Mouse (Mus musculus): Measurements from ENCODE around the gene Olfr615. TPM values are rescaled to one million over a fixed set of nuclear protein-coding genes. Genes with fewer than 3 reads are reported as not detected.

Gene Olfr615
- polyA plus RNA-seq, 1 experiment from 2014 or later, result not detected

- ATAC-seq (ENCODE audit: low read depth), result no peak
- H3K27me3 ChIP-seq (ENCODE audit: control insufficient read depth, insufficient read depth, low read length), result no peaks in the 10 kb centered on the region
- WGBS, result 91% methylated on average over 2 of the region's 2 CpGs
- H3K4me3 ChIP-seq (ENCODE audit: low read depth, low read length), result no peak overlapping the region
- H3K36me3 ChIP-seq (ENCODE audit: control insufficient read depth, insufficient read depth, low read length), result no peaks in the 10 kb centered on the region
- no peak overlapping the region for H3K27ac ChIP-seq (ENCODE audit: low read depth, low read length)
- no peaks in the 10 kb centered on the region for H3K9me3 ChIP-seq (ENCODE audit: control insufficient read depth, low read length)
- no peak overlapping the region for H3K9ac ChIP-seq (replicated peaks; ENCODE audit: low read depth, low read length)
- no peak overlapping the region for H3K4me2 ChIP-seq (ENCODE audit: low read depth, low read length)
- no peaks in the 10 kb centered on the region for H3K4me1 ChIP-seq (ENCODE audit: control insufficient read depth, insufficient read depth, low read length)
Measured at GRCm38 (mm10) chr7:103607425-103607824, 51.5 kb downstream of the Olfr615 start.

- no peaks in the 10 kb centered on the region for H3K9me3 ChIP-seq (ENCODE audit: control insufficient read depth, low read length)
- no peak within 1 kb of the TSS for H3K27ac ChIP-seq (ENCODE audit: low read depth, low read length)
- ATAC-seq (ENCODE audit: low read depth), result no peak
- no peak within 1 kb of the TSS for H3K9ac ChIP-seq (replicated peaks; ENCODE audit: low read depth, low read length)
- H3K4me3 ChIP-seq (ENCODE audit: low read depth, low read length), result no peak within 1 kb of the TSS
- H3K4me2 ChIP-seq (ENCODE audit: low read depth, low read length), result no peak within 1 kb of the TSS
- no peaks in the 10 kb centered on the region for H3K4me1 ChIP-seq (ENCODE audit: control insufficient read depth, insufficient read depth, low read length)
- H3K36me3 ChIP-seq (ENCODE audit: control insufficient read depth, insufficient read depth, low read length), result no peaks in the 10 kb centered on the region
- H3K27me3 ChIP-seq (ENCODE audit: control insufficient read depth, insufficient read depth, low read length), result no peaks in the 10 kb centered on the region
- whole genome bisulfite sequencing, result 73% methylated on average over 2 of the region's 2 CpGs
Measured at GRCm38 (mm10) chr7:103612434-103612833, 56.6 kb downstream of the Olfr615 start, which contains the start of gene Olfr620. TSS of gene Olfr620 (minus strand) at chr7:103612534.

Small RNAs within 50 kb of the gene (microRNA-seq; reads per million reads assigned to microRNA genes)
- gene Gm26506, result not detected

Other genes with a start within 250 kb of the Olfr615 start
- not detected in 2 replicates for gene Olfr597, start 239.8 kb upstream of the Olfr615 start, polyA plus RNA-seq (2014; fragmentation: Nextera tagmentation; extraction: Ambion mirVana)
- gene Olfr598, start 232.5 kb upstream of the Olfr615 start, polyA plus RNA-seq (2014; fragmentation: Nextera tagmentation; extraction: Ambion mirVana), result not detected in 2 replicates
- not detected in 2 replicates for gene Olfr599, start 220.2 kb upstream of the Olfr615 start, polyA plus RNA-seq (2014; fragmentation: Nextera tagmentation; extraction: Ambion mirVana)
- not detected in 2 replicates for gene Olfr600, start 206.4 kb upstream of the Olfr615 start, polyA plus RNA-seq (2014; fragmentation: Nextera tagmentation; extraction: Ambion mirVana)
- gene Olfr601, start 193.4 kb upstream of the Olfr615 start, polyA plus RNA-seq (2014; fragmentation: Nextera tagmentation; extraction: Ambion mirVana), result not detected in 2 replicates
- not detected in 2 replicates for gene Olfr603, start 169.9 kb upstream of the Olfr615 start, polyA plus RNA-seq (2014; fragmentation: Nextera tagmentation; extraction: Ambion mirVana)
- not detected in 2 replicates for gene Usp17lc, start 141.0 kb upstream of the Olfr615 start, polyA plus RNA-seq (2014; fragmentation: Nextera tagmentation; extraction: Ambion mirVana)
- not detected in 2 replicates for gene Olfr605, start 110.6 kb upstream of the Olfr615 start, polyA plus RNA-seq (2014; fragmentation: Nextera tagmentation; extraction: Ambion mirVana)
- not detected in 2 replicates for gene Olfr606, start 107.0 kb upstream of the Olfr615 start, polyA plus RNA-seq (2014; fragmentation: Nextera tagmentation; extraction: Ambion mirVana)
- not detected in 2 replicates for gene Olfr607, start 91.9 kb upstream of the Olfr615 start, polyA plus RNA-seq (2014; fragmentation: Nextera tagmentation; extraction: Ambion mirVana)
- gene Olfr608, start 86.2 kb upstream of the Olfr615 start, polyA plus RNA-seq (2014; fragmentation: Nextera tagmentation; extraction: Ambion mirVana), result not detected in 2 replicates
- gene Olfr609, start 58.0 kb upstream of the Olfr615 start, polyA plus RNA-seq (2014; fragmentation: Nextera tagmentation; extraction: Ambion mirVana), result not detected in 2 replicates
- not detected in 2 replicates for gene Olfr610, start 44.0 kb upstream of the Olfr615 start, polyA plus RNA-seq (2014; fragmentation: Nextera tagmentation; extraction: Ambion mirVana)
- not detected in 2 replicates for gene Olfr611, start 35.2 kb upstream of the Olfr615 start, polyA plus RNA-seq (2014; fragmentation: Nextera tagmentation; extraction: Ambion mirVana)
- not detected in 2 replicates for gene Olfr612, start 13.4 kb upstream of the Olfr615 start, polyA plus RNA-seq (2014; fragmentation: Nextera tagmentation; extraction: Ambion mirVana)
- not detected in 2 replicates for gene Olfr613, start 8.0 kb upstream of the Olfr615 start, polyA plus RNA-seq (2014; fragmentation: Nextera tagmentation; extraction: Ambion mirVana)
- gene Olfr616, start 13.1 kb downstream of the Olfr615 start, polyA plus RNA-seq (2014; fragmentation: Nextera tagmentation; extraction: Ambion mirVana), result not detected in 2 replicates
- not detected in 2 replicates for gene Olfr617, start 17.0 kb downstream of the Olfr615 start, polyA plus RNA-seq (2014; fragmentation: Nextera tagmentation; extraction: Ambion mirVana)
- not detected in 2 replicates for gene Olfr618, start 34.0 kb downstream of the Olfr615 start, polyA plus RNA-seq (2014; fragmentation: Nextera tagmentation; extraction: Ambion mirVana)
- gene Olfr619, start 44.5 kb downstream of the Olfr615 start, polyA plus RNA-seq (2014; fragmentation: Nextera tagmentation; extraction: Ambion mirVana), result not detected in 2 replicates
- gene Olfr620, start 56.5 kb downstream of the Olfr615 start, polyA plus RNA-seq (2014; fragmentation: Nextera tagmentation; extraction: Ambion mirVana), result not detected in 2 replicates
- gene Olfr622, start 86.6 kb downstream of the Olfr615 start, polyA plus RNA-seq (2014; fragmentation: Nextera tagmentation; extraction: Ambion mirVana), result not detected in 2 replicates
- not detected in 2 replicates for gene Olfr623, start 107.6 kb downstream of the Olfr615 start, polyA plus RNA-seq (2014; fragmentation: Nextera tagmentation; extraction: Ambion mirVana)
- gene Olfr624, start 115.1 kb downstream of the Olfr615 start, polyA plus RNA-seq (2014; fragmentation: Nextera tagmentation; extraction: Ambion mirVana), result not detected in 2 replicates
- not detected in 2 replicates for gene Olfr625-ps1, start 126.6 kb downstream of the Olfr615 start, polyA plus RNA-seq (2014; fragmentation: Nextera tagmentation; extraction: Ambion mirVana)
- not detected in 2 replicates for gene Olfr243, start 158.6 kb downstream of the Olfr615 start, polyA plus RNA-seq (2014; fragmentation: Nextera tagmentation; extraction: Ambion mirVana)
- not detected in 2 replicates for gene Olfr628, start 174.3 kb downstream of the Olfr615 start, polyA plus RNA-seq (2014; fragmentation: Nextera tagmentation; extraction: Ambion mirVana)
- gene Olfr629, start 188.9 kb downstream of the Olfr615 start, polyA plus RNA-seq (2014; fragmentation: Nextera tagmentation; extraction: Ambion mirVana), result not detected in 2 replicates
- not detected in 2 replicates for gene Olfr630, start 201.3 kb downstream of the Olfr615 start, polyA plus RNA-seq (2014; fragmentation: Nextera tagmentation; extraction: Ambion mirVana)
- not detected in 2 replicates for gene Olfr69, start 215.5 kb downstream of the Olfr615 start, polyA plus RNA-seq (2014; fragmentation: Nextera tagmentation; extraction: Ambion mirVana)
- not detected in 2 replicates for gene Olfr68, start 223.6 kb downstream of the Olfr615 start, polyA plus RNA-seq (2014; fragmentation: Nextera tagmentation; extraction: Ambion mirVana)
- gene Olfr67, start 235.7 kb downstream of the Olfr615 start, polyA plus RNA-seq (2014; fragmentation: Nextera tagmentation; extraction: Ambion mirVana), result not detected in 2 replicates

Measured in neural tube, embryonic 14.5 days (tissue).